Mouse (Mus musculus): Measurements from ENCODE around the gene Poc1b.

DNA sequence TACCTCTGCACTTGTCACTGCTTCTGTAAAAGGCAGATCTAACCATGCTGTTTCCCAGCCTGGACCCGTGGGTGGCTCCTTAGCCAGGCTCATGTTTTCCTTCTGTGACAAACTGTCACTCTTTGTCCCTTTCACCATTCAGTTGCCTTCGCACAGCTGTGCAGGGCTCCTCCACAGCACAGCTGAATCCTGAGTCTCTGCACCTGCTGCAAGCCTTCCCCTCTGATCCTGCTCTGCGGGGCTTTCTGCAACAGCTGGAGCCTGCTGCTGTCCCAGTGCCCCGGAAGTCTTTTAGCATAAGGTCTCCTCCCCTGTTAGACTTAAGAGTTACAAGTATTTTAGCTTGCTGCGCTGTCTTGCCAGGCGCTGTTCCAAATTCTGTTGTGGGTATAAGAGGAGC is 25.4 kb downstream of the Poc1b start:
- TF ChIP-seq CTCF (IDR thresholded peaks at IDR 0.05) (no peak), EP300 (IDR thresholded peaks at IDR 0.05) (no peak)
